Mouse (Mus musculus) testis, adult 2 months (tissue): ENCODE results near the gene Nyap1.
A peak's percentile ranks its signal among the peaks of the same experiment; 100 is the strongest.

Source experiments
- CTCF ChIP-seq: fragments of 200-500 bp; IDR thresholded peaks from 2 replicates; pipeline ENCODE4 v1.5.1; 2012; ENCODE audit warnings: low read depth, mild to moderate bottlenecking, inconsistent platforms, low read length, moderate library complexity; ENCODE audit not compliant: control insufficient read depth, insufficient read depth, insufficient replicate concordance
- POLR2A ChIP-seq: fragments of 200-500 bp; IDR thresholded peaks from 2 replicates; pipeline ENCODE4 v1.6.1; 2012; ENCODE audit warnings: low read depth, mild to moderate bottlenecking, inconsistent platforms, low read length, moderate library complexity; ENCODE audit not compliant: control insufficient read depth

DNA sequence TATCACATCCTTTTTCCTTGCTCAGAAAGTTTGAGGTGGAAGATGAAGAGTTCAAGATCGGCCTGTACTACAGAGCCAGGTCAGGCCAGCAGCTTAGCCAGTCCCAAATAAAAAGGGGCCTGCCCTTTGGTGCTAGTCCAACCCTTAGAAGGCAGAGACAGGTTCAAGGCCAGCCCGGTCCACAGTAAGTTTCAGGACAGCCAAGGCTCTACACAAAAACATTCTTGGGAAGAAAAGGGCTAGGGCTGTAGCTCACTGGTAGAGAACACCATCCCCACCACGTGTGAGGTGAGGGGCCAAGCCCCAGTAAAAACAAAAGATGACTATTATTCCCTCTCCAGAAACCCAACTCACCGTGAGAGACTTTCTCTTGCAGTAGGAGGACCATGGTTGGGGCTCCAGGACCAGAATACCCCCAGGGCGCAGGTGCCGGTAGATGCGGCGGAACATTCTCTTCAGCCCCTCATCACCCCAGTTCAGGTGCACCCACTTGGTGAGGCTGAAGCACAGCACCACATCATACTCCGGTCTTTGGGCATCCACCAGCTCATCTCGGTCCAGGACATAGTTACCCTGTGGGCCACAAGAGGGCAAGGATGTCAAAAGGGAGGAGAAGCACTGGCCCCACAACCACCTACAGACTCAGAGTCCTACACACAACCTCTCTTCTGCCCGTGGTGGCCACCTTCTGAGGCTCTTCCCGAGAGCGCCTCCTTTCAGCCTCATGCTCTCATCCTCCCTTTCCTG, 41.5 kb upstream of the Nyap1 start:
- TF ChIP-seq CTCF (no peak), POLR2A (peak; percentile 45; the same call in 1 of the 2 replicates)
